Mouse (Mus musculus): ENCODE measurements at regions not wholly inside any gene's neighbourhood (a gene's known extent, or its start where the extent isn't known, plus 50 kb on each side); places are given as distances from the start of the nearest gene placed in this dataset.

- TF ChIP-seq CTCF (IDR thresholded peaks at IDR 0.05; ENCODE audit: borderline replicate concordance, insufficient read depth, low read length), result no peak
- no peak for TF ChIP-seq POLR2A (IDR thresholded peaks at IDR 0.05; ENCODE audit: low read depth, low read length)
Observed at GRCm38 (mm10) chr14:98414201-98414600, 244.6 kb upstream of the Dach1 start.
